ENCODE assay signal across 8 mouse cellular contexts in the genomic region with DNA sequence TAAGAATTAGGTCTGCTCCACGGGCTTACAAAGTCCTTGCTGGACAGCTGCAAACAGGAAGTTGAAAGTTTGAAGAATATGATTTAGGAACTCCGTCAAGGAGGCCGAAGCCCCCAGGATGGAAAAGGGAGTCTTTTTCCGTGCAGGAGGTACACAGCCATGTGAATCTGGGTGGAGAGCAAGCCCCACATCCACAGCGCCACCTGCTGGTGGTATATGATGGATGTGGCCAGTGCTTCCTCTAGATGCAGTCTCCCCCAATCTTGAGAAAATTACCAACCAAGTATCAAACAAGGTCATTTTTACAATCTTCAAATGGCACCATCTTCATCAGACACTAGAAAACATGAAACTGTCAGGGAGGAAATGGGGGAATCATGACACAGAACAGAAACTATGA. TPM values are rescaled to one million over a fixed set of nuclear protein-coding genes. Genes with fewer than 3 reads are reported as not detected.
A peak's percentile ranks its signal among the peaks of the same experiment; 100 is the strongest.
DNase-seq lines count a peak whose midpoint lies in the region; ATAC-seq lines count a peak whose summit lies in the region.

No protein-coding gene starts in this region.

- peak; percentile 47 for ATAC-seq in granulocyte monocyte progenitor cell, adult 5-6 weeks (replicated peaks; ENCODE audit: poor library complexity, severe bottlenecking)
- ATAC-seq in megakaryocyte-erythroid progenitor cell, adult 5-6 weeks (replicated peaks; ENCODE audit: low FRiP score, low TSS enrichment, poor library complexity, severe bottlenecking), result peak; percentile 38; the same call in 1 of the 2 replicates

- DNase-seq in gastrocnemius, adult 18-20 months (ENCODE audit: low spot score), result peak; percentile 59
- DNase-seq in gastrocnemius, postnatal 25 days, result no peak
- peak; percentile 55 for DNase-seq in ovary, postnatal 36 days (ENCODE audit: low spot score)
- DNase-seq in ovary, adult 18-20 months (ENCODE audit: low spot score), result no peak
- DNase-seq in c-Kit-positive CD71-positive TER-119-negative erythroid progenitor cells, embryonic 14.5 days (ENCODE audit: low read depth), result peak; percentile 56
- peak; percentile 90 for DNase-seq in thymus, postnatal 4 days

RNA-seq across cellular contexts. Expression of a gene that starts 5.0 kb away (rescaled TPM):
- total RNA-seq in gastrocnemius, adult 18-20 months (2021), result 1 to 10 TPM; 6.1 to 6.4 TPM
- total RNA-seq in gastrocnemius, postnatal 25 days (2021), result 1 to 10 TPM; 4.6 to 6.5 TPM
- total RNA-seq in granulocyte monocyte progenitor cell, adult 5-6 weeks (2014; fragmentation: Nextera tagmentation), result 148 and 183 TPM in 2 replicates
- total RNA-seq in granulocyte monocyte progenitor cell, adult 5-6 weeks (2017), result 153 and 168 TPM in 2 replicates
- 175 and 213 TPM in 2 replicates for total RNA-seq in megakaryocyte-erythroid progenitor cell, adult 5-6 weeks (2014; fragmentation: Nextera tagmentation)
- 181 and 236 TPM in 2 replicates for total RNA-seq in megakaryocyte-erythroid progenitor cell, adult 5-6 weeks (2017)

RNA-seq across cellular contexts. Expression of a gene that starts 8.5 kb away (rescaled TPM):
- total RNA-seq in gastrocnemius, adult 18-20 months (2021), result 10 to 100 TPM; 17.9 to 27.9 TPM
- 10 to 100 TPM; 23.4 to 46.4 TPM for total RNA-seq in gastrocnemius, postnatal 25 days (2021)
- total RNA-seq in granulocyte monocyte progenitor cell, adult 5-6 weeks (2014; fragmentation: Nextera tagmentation), result 25.1 and 62.6 TPM in 2 replicates
- 28.7 and 30.9 TPM in 2 replicates for total RNA-seq in granulocyte monocyte progenitor cell, adult 5-6 weeks (2017)
- 31.4 and 39.7 TPM in 2 replicates for total RNA-seq in megakaryocyte-erythroid progenitor cell, adult 5-6 weeks (2014; fragmentation: Nextera tagmentation)
- 25.6 and 27.6 TPM in 2 replicates for total RNA-seq in megakaryocyte-erythroid progenitor cell, adult 5-6 weeks (2017)

RNA-seq across cellular contexts. Expression of a gene that starts 18.7 kb away (rescaled TPM):
- 10 to 100 TPM; 63.1 to 63.5 TPM for total RNA-seq in gastrocnemius, adult 18-20 months (2021)
- total RNA-seq in gastrocnemius, postnatal 25 days (2021), result 10 to 100 TPM; 49.4 to 53.0 TPM
- not detected in 2 replicates for total RNA-seq in granulocyte monocyte progenitor cell, adult 5-6 weeks (2014; fragmentation: Nextera tagmentation)
- not detected in 2 replicates for total RNA-seq in granulocyte monocyte progenitor cell, adult 5-6 weeks (2017)
- total RNA-seq in megakaryocyte-erythroid progenitor cell, adult 5-6 weeks (2014; fragmentation: Nextera tagmentation), result 6.6 TPM in 1 of 2 replicates, not detected in the other
- total RNA-seq in megakaryocyte-erythroid progenitor cell, adult 5-6 weeks (2017), result not detected in 2 replicates

RNA-seq across cellular contexts. Expression of a gene that starts 51.8 kb away (rescaled TPM):
- 10 to 100 TPM; 20.6 to 23.2 TPM for total RNA-seq in gastrocnemius, adult 18-20 months (2021)
- 10 to 100 TPM; 14.4 to 17.3 TPM for total RNA-seq in gastrocnemius, postnatal 25 days (2021)
- total RNA-seq in granulocyte monocyte progenitor cell, adult 5-6 weeks (2014; fragmentation: Nextera tagmentation), result 19.7 and 21.6 TPM in 2 replicates
- total RNA-seq in granulocyte monocyte progenitor cell, adult 5-6 weeks (2017), result 22.3 and 35.6 TPM in 2 replicates
- total RNA-seq in megakaryocyte-erythroid progenitor cell, adult 5-6 weeks (2014; fragmentation: Nextera tagmentation), result 16.9 and 47.2 TPM in 2 replicates
- total RNA-seq in megakaryocyte-erythroid progenitor cell, adult 5-6 weeks (2017), result 30.6 and 44.0 TPM in 2 replicates

Comparison
In these comparisons a context has a peak if more than half of its experiments do, and no peak if none do; other contexts are left out.
1. DNase-seq: peak in gastrocnemius, adult 18-20 months (single experiment), ovary, postnatal 36 days (single experiment), c-Kit-positive CD71-positive TER-119-negative erythroid progenitor cells, embryonic 14.5 days (single experiment) and thymus, postnatal 4 days (single experiment); none in gastrocnemius, postnatal 25 days (single experiment) and ovary, adult 18-20 months (single experiment).
2. RNA of a gene that starts 5.0 kb away (total RNA-seq): 175 to 236 TPM in megakaryocyte-erythroid progenitor cell, adult 5-6 weeks and 148 to 183 TPM in granulocyte monocyte progenitor cell, adult 5-6 weeks; 4.6 to 6.5 TPM in gastrocnemius, postnatal 25 days and 6.1 to 6.4 TPM in gastrocnemius, adult 18-20 months; every median in the first group is over 10 times any median in the second.
3. RNA of a gene that starts 18.7 kb away (total RNA-seq): 63.1 to 63.5 TPM in gastrocnemius, adult 18-20 months and 49.4 to 53.0 TPM in gastrocnemius, postnatal 25 days; 6.6 TPM in megakaryocyte-erythroid progenitor cell, adult 5-6 weeks and not detected in granulocyte monocyte progenitor cell, adult 5-6 weeks; every median in the first group is over 4 times any median in the second.